Comparison of ENCODE assay signal across 10 mouse cellular contexts in the genomic region with DNA sequence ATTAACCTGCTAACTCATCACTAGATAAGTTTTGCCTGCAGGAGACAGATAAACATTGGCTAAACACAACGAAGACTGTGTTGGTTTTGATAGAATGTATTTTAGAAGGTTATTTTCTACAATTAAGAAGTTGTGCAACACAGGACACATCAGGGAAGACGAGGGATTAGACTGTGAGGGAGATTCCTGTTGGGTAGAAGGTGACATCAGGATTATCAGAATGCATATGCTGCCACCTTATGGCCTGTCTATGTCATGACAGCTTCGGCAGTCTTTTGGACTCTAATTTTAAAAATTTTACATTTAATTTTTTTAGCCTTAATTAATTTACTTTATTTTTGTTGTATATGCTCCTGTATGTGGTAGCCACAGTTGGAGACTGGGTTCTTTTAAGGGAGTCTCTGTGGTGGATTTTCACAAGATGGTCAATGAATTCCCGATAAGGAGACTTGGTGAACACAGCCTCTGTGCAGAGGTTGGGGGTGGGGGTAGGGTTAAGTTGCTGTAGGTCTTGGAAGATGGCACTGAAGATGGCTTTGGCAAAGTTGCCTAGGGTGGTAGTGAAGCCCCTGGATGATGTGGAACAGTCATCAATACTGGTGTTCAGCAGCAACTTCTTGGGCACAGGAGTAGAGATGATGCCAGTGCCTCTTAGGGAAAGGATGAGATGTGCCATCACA. TPM values are rescaled to one million over a fixed set of nuclear protein-coding genes. Genes with fewer than 3 reads are reported as not detected.
A peak's percentile ranks its signal among the peaks of the same experiment; 100 is the strongest.
DNase-seq lines count a peak whose midpoint lies in the region; ATAC-seq and TF ChIP-seq lines count a peak whose summit lies in the region.
"Had no signal": no experiment of that assay in that cellular context is flagged by ENCODE, and none has a peak within 500 bp of the region (broad histone marks: within the 10 kb centered on the region; RNA-seq: fewer than 3 reads in every experiment).

No protein-coding gene starts in this region.

- peak; percentile 90 for TF ChIP-seq CTCF in Patski (IDR thresholded peaks at IDR 0.05)

- H3K4me1 ChIP-seq in midbrain, embryonic 10.5 days, result no peaks in the 10 kb centered on the region

- ATAC-seq in Patski, result peak; percentile 59
- 0 out of 2 replicates have a peak, but pooled peaks have one; percentile 63 for ATAC-seq in erythroblast, adult 5-6 weeks (replicated peaks; ENCODE audit: low FRiP score, poor library complexity, severe bottlenecking)

- DNase-seq in gastrocnemius, postnatal 10 days, result peak; percentile 16
- no peak for DNase-seq in gastrocnemius, adult 8-10 months (ENCODE audit: low spot score in 2 of 2)
- DNase-seq in 416B (ENCODE audit: low read depth) (peak; percentile 56), Patski (ENCODE audit: low read depth, low spot score) (peak; percentile 30)
- DNase-seq in kidney, postnatal 10 days, result peak; percentile 39
- peak; percentile 9 for DNase-seq in midbrain, embryonic 10.5 days (ENCODE audit: low spot score)
- no peak for DNase-seq in spleen, adult 18-20 months

- H3K36me3 ChIP-seq in midbrain, embryonic 10.5 days, result no peaks in the 10 kb centered on the region

- in situ Hi-C loops in Patski (cut with MboI; ENCODE audit: low pct_unique_long_range_greater_than_20kb), result loop anchor here (5.0 to 10.0 kb wide), 3 partner anchors 51 to 294 kb away; a partner anchor contains a TSS

- no peaks in the 10 kb centered on the region for H3K9me3 ChIP-seq in midbrain, embryonic 10.5 days (replicated peaks)

- CTCF ChIA-PET in Patski (lab: Charles Lee), result interaction anchor here (0.8 to 6.0 kb wide), 22 partner anchors 8 to 295 kb away, joined by 3 to 50 read pairs (median 8); a partner anchor contains a TSS

- peaks cover 43% of the 10 kb centered on the region for H3K27me3 ChIP-seq in Patski
- no peaks in the 10 kb centered on the region for H3K27me3 ChIP-seq in midbrain, embryonic 10.5 days (ENCODE audit: low read depth, poor library complexity, severe bottlenecking)

- POLR2A ChIA-PET in Patski (lab: Charles Lee), result interaction anchor here (0.6 to 1.9 kb wide), 3 partner anchors 13 to 143 kb away, joined by 3 to 6 read pairs (median 3); a partner anchor contains a TSS

- H3K27ac ChIP-seq in midbrain, embryonic 10.5 days (replicated peaks), result no peak overlapping the region

- H3K4me3 ChIP-seq in midbrain, embryonic 10.5 days, result no peak overlapping the region

- 30% methylated on average over 4 of the region's 4 CpGs for WGBS in midbrain, embryonic 10.5 days

RNA-seq across cellular contexts. Expression of a gene that starts 13.1 kb away (rescaled TPM):
- 10 to 100 TPM in 1 of 2 experiments, under 1 TPM in 1; 0.70 to 44.4 TPM for total RNA-seq in gastrocnemius, postnatal 10 days (2021)
- not detected for total RNA-seq in gastrocnemius, adult 8-10 months (2022)
- polyA plus RNA-seq in Patski (2021), result not detected
- 13,871 and 15,956 TPM in 2 replicates for total RNA-seq in erythroblast, adult 5-6 weeks (2015; ENCODE audit: low replicate concordance)
- total RNA-seq in erythroblast, adult 5-6 weeks (2017; ENCODE audit: low replicate concordance), result 4,543 and 6,947 TPM in 2 replicates
- 0.48 TPM in 1 of 2 replicates, not detected in the other for polyA plus RNA-seq in midbrain, embryonic 10.5 days (2016; fragmentation: Nextera tagmentation; extraction: Ambion mirVana)
- total RNA-seq: layer of hippocampus, postnatal 25 days had no signal

RNA-seq across cellular contexts. Expression of a gene that starts 18.0 kb away (rescaled TPM):
- total RNA-seq in gastrocnemius, postnatal 10 days (2021), result not detected
- not detected for total RNA-seq in gastrocnemius, adult 8-10 months (2022)
- 0.04 TPM for polyA plus RNA-seq in Patski (2021)
- total RNA-seq in erythroblast, adult 5-6 weeks (2015; ENCODE audit: low replicate concordance), result 4.8 TPM in 1 of 2 replicates, not detected in the other
- total RNA-seq in erythroblast, adult 5-6 weeks (2017; ENCODE audit: low replicate concordance), result not detected in 2 replicates
- polyA plus RNA-seq in midbrain, embryonic 10.5 days (2016; fragmentation: Nextera tagmentation; extraction: Ambion mirVana), result not detected in 2 replicates
- total RNA-seq: layer of hippocampus, postnatal 25 days had no signal
- polyA plus RNA-seq: stomach, embryonic 14.5 days had no signal

RNA-seq across cellular contexts. Expression of a gene that starts 39.9 kb away (rescaled TPM):
- 10 to 100 TPM in 1 of 2 experiments, under 1 TPM in 1; 0.94 to 42.3 TPM for total RNA-seq in gastrocnemius, postnatal 10 days (2021)
- total RNA-seq in gastrocnemius, adult 8-10 months (2022), result under 1 TPM in 2 of 4 experiments, not detected in 2; 0.75 to 0.92 TPM
- polyA plus RNA-seq in Patski (2021), result not detected
- total RNA-seq in erythroblast, adult 5-6 weeks (2015; ENCODE audit: low replicate concordance), result 9,516 and 10,353 TPM in 2 replicates
- total RNA-seq in erythroblast, adult 5-6 weeks (2017; ENCODE audit: low replicate concordance), result 5,136 and 5,692 TPM in 2 replicates
- 2.3 TPM in 1 of 2 replicates, not detected in the other for polyA plus RNA-seq in midbrain, embryonic 10.5 days (2016; fragmentation: Nextera tagmentation; extraction: Ambion mirVana)
- total RNA-seq: layer of hippocampus, postnatal 25 days had no signal

RNA-seq across cellular contexts. Expression of a gene that starts 54.8 kb away (rescaled TPM):
- not detected for total RNA-seq in gastrocnemius, postnatal 10 days (2021)
- total RNA-seq in gastrocnemius, adult 8-10 months (2022), result not detected
- polyA plus RNA-seq in Patski (2021), result 4.9 TPM
- not detected in 2 replicates for total RNA-seq in erythroblast, adult 5-6 weeks (2015; ENCODE audit: low replicate concordance)
- total RNA-seq in erythroblast, adult 5-6 weeks (2017; ENCODE audit: low replicate concordance), result not detected in 2 replicates
- 0.15 TPM in 1 of 2 replicates, not detected in the other for polyA plus RNA-seq in midbrain, embryonic 10.5 days (2016; fragmentation: Nextera tagmentation; extraction: Ambion mirVana)
- polyA plus RNA-seq: stomach, embryonic 14.5 days had no signal

Comparison
In these comparisons a context has a peak if more than half of its experiments do, and no peak if none do; other contexts are left out.
1. DNase-seq: peak in gastrocnemius, postnatal 10 days (single experiment), 416B (single experiment), Patski (single experiment), kidney, postnatal 10 days (single experiment) and midbrain, embryonic 10.5 days (single experiment); none in gastrocnemius, adult 8-10 months (0 of 2) and spleen, adult 18-20 months (0 of 2).
2. RNA of a gene that starts 13.1 kb away (total RNA-seq): 4,543 to 15,956 TPM in erythroblast, adult 5-6 weeks; 0.70 to 44.4 TPM in gastrocnemius, postnatal 10 days and not detected in gastrocnemius, adult 8-10 months; every median in the first group is over 100 times any median in the second.
3. RNA of a gene that starts 39.9 kb away (total RNA-seq): 5,136 to 10,353 TPM in erythroblast, adult 5-6 weeks; 0.94 to 42.3 TPM in gastrocnemius, postnatal 10 days and 0.75 to 0.92 TPM in gastrocnemius, adult 8-10 months; every median in the first group is over 100 times any median in the second.